Mouse (Mus musculus): ENCODE results near the gene Nfib. TPM values are rescaled to one million over a fixed set of nuclear protein-coding genes. Genes with fewer than 3 reads are reported as not detected.
A peak's percentile ranks its signal among the peaks of the same experiment; 100 is the strongest.

The Nfib gene
- polyA plus RNA-seq, 2 experiments, result 57.3 to 126 TPM

GRCm38 (mm10) chr4:82383991-82384731, 321.4 kb downstream of the Nfib start:
- ATAC-seq (ENCODE audit: low FRiP score, low read depth), result peak; percentile 66; the same call in 1 of the 2 replicates
- no peak for DNase-seq (ENCODE audit: low spot score)
- Histone ChIP-seq H3K9me3 (ENCODE audit: control insufficient read depth, low read length) (no peaks in the 10 kb centered on the region), H3K27ac (replicated peaks; ENCODE audit: low read depth, low read length) (peak overlapping the region; percentile 69), H3K4me1 (ENCODE audit: control insufficient read depth, insufficient read depth, low read length) (peaks cover 31% of the 10 kb centered on the region), H3K36me3 (ENCODE audit: control insufficient read depth, insufficient read depth, low read length) (peaks cover 11% of the 10 kb centered on the region; the same call in 1 of the 2 replicates), H3K4me3 (replicated peaks; ENCODE audit: low read length) (no peak overlapping the region), H3K27me3 (ENCODE audit: control insufficient read depth, insufficient read depth, low read length) (no peaks in the 10 kb centered on the region), H3K4me2 (replicated peaks; ENCODE audit: low read depth, low read length, severe bottlenecking) (no peak overlapping the region), H3K9ac (ENCODE audit: low read depth, low read length, severe bottlenecking) (no peak overlapping the region)
- no peak for TF ChIP-seq POLR2A (IDR thresholded peaks at IDR 0.05; ENCODE audit: borderline replicate concordance, extremely low read depth, insufficient read depth, insufficient read length)
- 58% methylated on average over 11 of the region's 11 CpGs for WGBS

- Histone ChIP-seq H3K9me3 (ENCODE audit: control insufficient read depth, low read length) (no peaks in the 10 kb centered on the region), H3K36me3 (ENCODE audit: control insufficient read depth, insufficient read depth, low read length) (peaks cover 11% of the 10 kb centered on the region; the same call in 1 of the 2 replicates), H3K27me3 (ENCODE audit: control insufficient read depth, insufficient read depth, low read length) (no peaks in the 10 kb centered on the region), H3K9ac (ENCODE audit: low read depth, low read length, severe bottlenecking) (no peak overlapping the region), H3K4me3 (replicated peaks; ENCODE audit: low read length) (no peak overlapping the region), H3K4me1 (ENCODE audit: control insufficient read depth, insufficient read depth, low read length) (peaks cover 31% of the 10 kb centered on the region), H3K4me2 (replicated peaks; ENCODE audit: low read depth, low read length, severe bottlenecking) (no peak overlapping the region), H3K27ac (replicated peaks; ENCODE audit: low read depth, low read length) (no peak overlapping the region)
- 76% methylated on average over 8 of the region's 8 CpGs for WGBS
- TF ChIP-seq POLR2A (IDR thresholded peaks at IDR 0.05; ENCODE audit: borderline replicate concordance, extremely low read depth, insufficient read depth, insufficient read length), result no peak
- DNase-seq (ENCODE audit: low spot score) (no peak), ATAC-seq (ENCODE audit: low FRiP score, low read depth) (no peak)
Observed at GRCm38 (mm10) chr4:82383346-82383745, 322.2 kb downstream of the Nfib start.

GRCm38 (mm10) chr4:82381786-82382185, 323.8 kb downstream of the Nfib start:
- no peak overlapping the region for H3K9ac ChIP-seq (ENCODE audit: low read depth, low read length, severe bottlenecking)
- peaks cover 11% of the 10 kb centered on the region; the same call in 1 of the 2 replicates for H3K36me3 ChIP-seq (ENCODE audit: control insufficient read depth, insufficient read depth, low read length)
- DNase-seq (ENCODE audit: low spot score) (no peak), ATAC-seq (ENCODE audit: low FRiP score, low read depth) (no peak)
- no peak overlapping the region for H3K4me3 ChIP-seq (replicated peaks; ENCODE audit: low read length)
- no peaks in the 10 kb centered on the region for H3K9me3 ChIP-seq (ENCODE audit: control insufficient read depth, low read length)
- peaks cover 25% of the 10 kb centered on the region for H3K4me1 ChIP-seq (ENCODE audit: control insufficient read depth, insufficient read depth, low read length)
- H3K27me3 ChIP-seq (ENCODE audit: control insufficient read depth, insufficient read depth, low read length), result no peaks in the 10 kb centered on the region
- H3K4me2 ChIP-seq (replicated peaks; ENCODE audit: low read depth, low read length, severe bottlenecking), result no peak overlapping the region
- WGBS, result 62% methylated on average over 1 of the region's 1 CpGs
- TF ChIP-seq POLR2A (IDR thresholded peaks at IDR 0.05; ENCODE audit: borderline replicate concordance, extremely low read depth, insufficient read depth, insufficient read length), result no peak
- no peak overlapping the region for H3K27ac ChIP-seq (replicated peaks; ENCODE audit: low read depth, low read length)

GRCm38 (mm10) chr4:82380578-82380977, 325.0 kb downstream of the Nfib start:
- ATAC-seq (ENCODE audit: low FRiP score, low read depth) (no peak), DNase-seq (ENCODE audit: low spot score) (no peak)
- H3K27me3 ChIP-seq (ENCODE audit: control insufficient read depth, insufficient read depth, low read length), result no peaks in the 10 kb centered on the region
- no peak for TF ChIP-seq POLR2A (IDR thresholded peaks at IDR 0.05; ENCODE audit: borderline replicate concordance, extremely low read depth, insufficient read depth, insufficient read length)
- no peak overlapping the region for H3K4me2 ChIP-seq (replicated peaks; ENCODE audit: low read depth, low read length, severe bottlenecking)
- H3K9ac ChIP-seq (ENCODE audit: low read depth, low read length, severe bottlenecking), result no peak overlapping the region
- H3K4me1 ChIP-seq (ENCODE audit: control insufficient read depth, insufficient read depth, low read length), result peaks cover 20% of the 10 kb centered on the region
- H3K9me3 ChIP-seq (ENCODE audit: control insufficient read depth, low read length), result no peaks in the 10 kb centered on the region
- H3K36me3 ChIP-seq (ENCODE audit: control insufficient read depth, insufficient read depth, low read length), result peaks cover 11% of the 10 kb centered on the region; the same call in 1 of the 2 replicates
- no peak overlapping the region for H3K4me3 ChIP-seq (replicated peaks; ENCODE audit: low read length)
- no peak overlapping the region for H3K27ac ChIP-seq (replicated peaks; ENCODE audit: low read depth, low read length)

GRCm38 (mm10) chr4:82378050-82378449, 327.5 kb downstream of the Nfib start:
- TF ChIP-seq POLR2A (IDR thresholded peaks at IDR 0.05; ENCODE audit: borderline replicate concordance, extremely low read depth, insufficient read depth, insufficient read length), result no peak
- 94% methylated on average over 3 of the region's 3 CpGs for whole genome bisulfite sequencing
- Histone ChIP-seq H3K4me3 (replicated peaks; ENCODE audit: low read length) (no peak overlapping the region), H3K27ac (replicated peaks; ENCODE audit: low read depth, low read length) (no peak overlapping the region), H3K36me3 (ENCODE audit: control insufficient read depth, insufficient read depth, low read length) (peaks cover 11% of the 10 kb centered on the region; the same call in 1 of the 2 replicates), H3K9ac (ENCODE audit: low read depth, low read length, severe bottlenecking) (no peak overlapping the region), H3K4me1 (ENCODE audit: control insufficient read depth, insufficient read depth, low read length) (peaks cover 6% of the 10 kb centered on the region), H3K9me3 (ENCODE audit: control insufficient read depth, low read length) (no peaks in the 10 kb centered on the region), H3K27me3 (ENCODE audit: control insufficient read depth, insufficient read depth, low read length) (no peaks in the 10 kb centered on the region), H3K4me2 (replicated peaks; ENCODE audit: low read depth, low read length, severe bottlenecking) (no peak overlapping the region)
- ATAC-seq (ENCODE audit: low FRiP score, low read depth), result no peak
- DNase-seq (ENCODE audit: low spot score), result no peak

Data from limb, embryonic 14.5 days (tissue).